Mouse (Mus musculus) cerebellum, adult 2 months (tissue): ENCODE data around the gene Usp10. TPM values are rescaled to one million over a fixed set of nuclear protein-coding genes. Genes with fewer than 3 reads are reported as not detected.
A peak's percentile ranks its signal among the peaks of the same experiment; 100 is the strongest.

Experiments
- DNase-seq, 2 experiments: peaks; one replicate each; pipeline ENCODE4 v3.0.0; 2021
- H3K27ac ChIP-seq: fragments of 200-500 bp; 2 replicates; pipeline ENCODE4 v1.5.1; 2012; ENCODE audit warnings: low read length, control low read depth, inconsistent platforms; ENCODE audit not compliant: insufficient read depth
- H3K27me3 ChIP-seq: fragments of 200-500 bp; 2 replicates; pipeline ENCODE4 v1.6.1; 2012; ENCODE audit warnings: inconsistent platforms, mild to moderate bottlenecking, low read length, moderate library complexity; ENCODE audit not compliant: control insufficient read depth, insufficient read depth
- H3K4me1 ChIP-seq: fragments of 200-500 bp; 2 replicates; pipeline ENCODE4 v1.6.1; 2011; ENCODE audit warnings: low read length; ENCODE audit not compliant: control insufficient read depth, insufficient read depth
- H3K4me3 ChIP-seq: fragments of 200-500 bp; replicated peaks from 2 replicates; pipeline ENCODE3; 2011; ENCODE audit warnings: mild to moderate bottlenecking, low read depth, low read length, control low read depth; ENCODE audit not compliant: insufficient read depth
- CTCF ChIP-seq: fragments of 200-500 bp; IDR thresholded peaks from 2 replicates; pipeline ENCODE4 v1.5.1; 2011; ENCODE audit warnings: low read depth, mild to moderate bottlenecking, control low read depth, low read length, moderate library complexity, borderline replicate concordance; ENCODE audit not compliant: insufficient read depth
- POLR2A ChIP-seq: fragments of 200-500 bp; IDR thresholded peaks from 2 replicates; pipeline ENCODE4 v1.6.1; 2011; ENCODE audit warnings: low read length, control low read depth, borderline replicate concordance; ENCODE audit not compliant: insufficient read depth
- WGBS: fragments of 180-500 bp; shearing (Covaris S2); methylation state at CpG from one replicate; pipeline ENCODE4 v1.1.7; 2018; 5-methylcytosine and 5-hydroxymethylcytosine counted together
- polyA plus RNA-seq: library from polyadenylated mRNA; depleted of rRNA; stranded (reverse); fragments of >200 nt; gene quantifications from 2 replicates; pipeline ENCODE4 v1.2.3, GENCODE M21; 2012

The Usp10 gene
- polyA plus RNA-seq, 1 experiment = 110 TPM

DNA sequence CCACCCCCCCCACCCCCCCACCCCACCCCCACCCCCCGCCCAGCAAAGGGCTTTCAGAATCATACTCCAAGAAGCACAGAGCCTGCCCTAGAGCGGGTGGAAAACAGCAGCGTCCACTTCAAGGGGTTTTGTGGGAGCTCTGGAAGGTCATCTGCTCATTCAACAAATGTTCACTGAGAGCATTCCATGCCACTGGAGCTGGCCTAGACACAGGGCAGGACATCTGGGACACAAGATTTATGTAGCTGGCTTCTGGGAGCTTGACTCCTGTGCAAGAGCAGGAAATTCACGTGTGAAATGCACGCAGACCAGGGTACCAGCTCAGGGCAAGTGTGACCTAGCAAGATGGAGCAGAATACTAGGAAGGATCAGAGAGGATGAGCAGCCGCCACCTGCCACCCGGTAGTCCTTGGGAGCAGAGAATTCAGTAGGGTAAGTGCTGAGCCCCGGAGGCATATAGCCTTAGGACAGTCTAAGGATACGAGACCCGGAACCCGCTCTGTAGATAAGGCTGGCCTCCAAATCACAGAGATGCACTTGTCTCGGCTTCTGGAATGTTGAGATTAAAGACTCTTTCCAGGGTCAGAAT is 5.7 kb upstream of the Usp10 start:
- DNase-seq = no peak
- Histone ChIP-seq H3K27ac (no peak overlapping the region), H3K4me3 (no peak overlapping the region), H3K27me3 (no peaks in the 10 kb centered on the region), H3K4me1 (no peaks in the 10 kb centered on the region)
- no peak for TF ChIP-seq POLR2A
- no peak for TF ChIP-seq CTCF
- 72% methylated on average over 12 of the region's 12 CpGs for WGBS

DNA sequence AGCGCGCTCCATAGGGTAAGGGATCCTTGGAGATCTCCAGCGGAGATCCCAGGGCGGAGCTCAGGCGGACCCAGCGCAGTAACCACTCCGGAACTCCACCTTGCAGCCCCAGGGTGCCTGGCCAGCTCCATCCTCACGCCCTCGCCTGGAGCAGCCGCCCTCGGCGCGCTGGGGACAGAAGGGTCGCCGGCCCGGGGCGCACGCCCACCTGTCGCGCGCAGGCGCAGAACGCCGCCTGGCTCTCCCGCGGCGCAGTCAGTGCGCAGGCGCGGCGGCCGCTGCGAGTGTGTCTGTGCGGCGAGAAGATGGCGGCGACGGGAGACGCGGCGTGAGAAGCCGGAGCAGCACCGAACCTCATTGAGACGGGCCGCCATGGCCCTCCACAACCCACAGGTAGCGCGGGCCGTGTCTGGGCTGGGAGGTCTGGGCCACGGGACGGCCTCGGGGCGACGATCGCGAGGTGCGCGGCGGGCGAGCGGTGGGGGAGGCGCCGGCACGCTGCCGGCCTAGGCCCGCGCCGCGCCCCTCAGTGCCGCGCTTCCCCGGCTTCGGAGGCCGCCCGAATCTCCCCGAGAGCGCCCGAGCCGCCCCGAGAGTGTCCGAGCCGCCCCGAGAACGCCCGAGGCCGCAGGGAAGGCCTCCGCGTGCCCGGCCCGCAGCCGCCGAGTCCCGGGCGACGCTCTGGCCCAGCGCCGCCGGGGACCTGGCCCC is 542 bp downstream of the Usp10 start, which contains the start of gene Gm20388:
Gene Gm20388, plus strand, starts transcription at position 295 of the 711 bp plus-strand sequence.
- TF ChIP-seq POLR2A (peak; percentile 82), CTCF (no peak)
- Histone ChIP-seq H3K27ac (peak within 1 kb of the TSS; percentile 95), H3K4me1 (peaks cover 4% of the 10 kb centered on the region), H3K27me3 (no peaks in the 10 kb centered on the region), H3K4me3 (peak within 1 kb of the TSS; percentile 88)
- peak; percentile 92 to 98 for DNase-seq
- WGBS = under 1% methylated on average over 90 of the region's 97 CpGs

DNA sequence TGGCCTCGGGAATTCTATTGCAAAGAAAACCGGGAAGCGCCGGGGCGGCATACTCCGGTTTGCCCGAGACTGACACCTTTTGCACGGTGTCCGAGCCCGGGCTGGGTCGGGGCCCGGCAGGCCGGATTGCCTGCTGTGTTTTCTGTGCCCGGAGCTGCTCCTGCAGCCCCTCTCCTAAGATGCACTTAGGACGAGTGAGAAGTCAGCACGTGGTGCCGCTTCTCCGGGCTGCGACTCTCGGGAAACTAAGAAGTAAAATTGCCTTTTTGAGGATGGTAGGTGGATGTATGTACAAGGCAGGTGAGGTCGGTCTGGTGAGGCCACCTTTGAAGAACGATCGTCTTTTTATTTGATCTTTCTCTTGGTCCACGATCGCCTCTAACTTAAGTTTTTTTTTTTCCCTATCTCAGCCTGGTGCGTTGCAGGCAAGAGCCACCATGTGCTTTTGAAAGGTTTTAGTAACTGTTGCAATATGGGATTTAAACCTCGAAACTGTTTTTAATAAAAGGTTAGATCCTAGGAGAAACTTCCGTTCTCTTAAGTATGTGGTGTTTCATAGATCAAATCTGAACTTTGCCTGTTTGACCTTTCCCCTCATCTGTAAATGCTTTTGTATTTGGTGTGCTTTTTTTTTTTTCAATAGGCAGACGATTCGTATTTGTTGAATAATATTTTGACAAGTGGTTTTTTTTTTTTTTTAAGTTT is 1.2 kb downstream of the Usp10 start:
- no peak for DNase-seq
- H3K4me3 ChIP-seq = peak overlapping the region; percentile 88
- TF ChIP-seq CTCF (no peak), POLR2A (no peak)
- peaks cover 9% of the 10 kb centered on the region for H3K4me1 ChIP-seq
- peak overlapping the region; percentile 72 for H3K27ac ChIP-seq
- no peaks in the 10 kb centered on the region for H3K27me3 ChIP-seq
- WGBS = 3% methylated on average over 30 of the region's 30 CpGs

DNA sequence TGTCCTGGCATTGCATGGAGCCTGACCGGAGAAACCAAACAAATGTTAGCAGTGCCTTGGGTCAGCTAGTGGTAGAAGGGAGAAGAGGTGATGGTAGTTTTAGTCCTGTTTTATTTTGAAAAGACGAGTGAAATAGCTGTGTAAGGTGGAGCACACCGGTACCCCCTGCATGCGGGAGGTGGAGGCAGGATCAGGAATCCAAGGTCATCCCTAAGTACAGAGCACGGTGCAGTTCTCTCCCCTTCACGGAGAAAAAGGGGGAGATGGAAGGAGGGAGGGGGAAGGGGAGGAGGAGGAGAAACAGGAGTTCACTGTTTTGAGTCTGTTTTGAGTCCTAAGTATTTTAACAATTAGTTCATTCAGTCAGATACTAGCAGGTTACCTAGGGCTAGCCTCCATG is 2.5 kb downstream of the Usp10 start:
- H3K27ac ChIP-seq = no peak overlapping the region
- TF ChIP-seq POLR2A = no peak
- no peak for TF ChIP-seq CTCF
- H3K4me1 ChIP-seq = peaks cover 12% of the 10 kb centered on the region
- no peaks in the 10 kb centered on the region for H3K27me3 ChIP-seq
- H3K4me3 ChIP-seq = no peak overlapping the region
- WGBS = 58% methylated on average over 6 of the region's 6 CpGs
- no peak for DNase-seq

DNA sequence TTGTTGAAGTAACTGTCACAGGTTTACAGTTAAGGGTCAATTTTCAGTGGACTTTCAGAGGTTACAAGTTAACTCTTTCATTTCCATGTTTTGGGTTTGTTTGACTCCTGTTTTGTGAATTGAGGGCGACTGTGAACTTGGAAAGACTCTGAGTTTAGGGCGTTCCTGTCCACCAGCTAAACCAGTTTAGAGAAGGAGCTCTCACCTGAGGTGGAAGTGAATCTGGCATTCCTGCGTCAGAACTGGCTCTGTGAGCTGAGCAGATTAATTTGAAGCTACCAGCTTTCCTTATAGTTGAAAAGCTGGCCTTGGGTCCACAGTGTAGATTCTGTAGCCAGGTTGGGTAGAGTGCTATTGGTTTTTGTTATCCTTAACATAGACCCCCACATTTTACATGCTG is 3.0 kb downstream of the Usp10 start:
- Histone ChIP-seq H3K27me3 (no peaks in the 10 kb centered on the region), H3K4me1 (peaks cover 12% of the 10 kb centered on the region), H3K27ac (no peak overlapping the region), H3K4me3 (no peak overlapping the region)
- no peak for TF ChIP-seq CTCF
- TF ChIP-seq POLR2A = no peak
- 70% methylated on average over 3 of the region's 3 CpGs for WGBS
- no peak for DNase-seq

DNA sequence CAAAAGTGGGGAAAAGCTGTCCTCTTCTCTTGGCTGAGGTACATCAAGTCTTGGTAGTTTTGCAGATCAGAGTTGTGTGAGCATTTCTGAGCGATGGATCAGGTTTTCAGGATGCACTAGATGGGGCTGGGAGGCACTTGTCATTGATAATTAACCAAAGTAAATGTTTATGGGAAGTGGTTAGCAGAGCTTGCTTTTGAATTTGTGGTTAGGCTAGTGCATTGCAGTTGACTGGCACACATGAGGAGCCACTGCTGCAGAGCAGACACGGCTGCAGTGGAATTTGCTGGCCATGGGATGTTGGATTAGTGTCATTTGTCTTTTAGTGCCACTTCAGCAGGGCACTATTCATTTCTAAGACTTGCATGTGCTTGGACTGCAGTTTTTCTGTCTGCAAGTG is 4.0 kb downstream of the Usp10 start:
- no peaks in the 10 kb centered on the region for H3K27me3 ChIP-seq
- no peak for TF ChIP-seq POLR2A
- no peak for TF ChIP-seq CTCF
- no peak for DNase-seq
- H3K4me3 ChIP-seq = no peak overlapping the region
- peaks cover 12% of the 10 kb centered on the region for H3K4me1 ChIP-seq
- no peak overlapping the region for H3K27ac ChIP-seq
- 60% methylated on average over 2 of the region's 2 CpGs for WGBS

DNA sequence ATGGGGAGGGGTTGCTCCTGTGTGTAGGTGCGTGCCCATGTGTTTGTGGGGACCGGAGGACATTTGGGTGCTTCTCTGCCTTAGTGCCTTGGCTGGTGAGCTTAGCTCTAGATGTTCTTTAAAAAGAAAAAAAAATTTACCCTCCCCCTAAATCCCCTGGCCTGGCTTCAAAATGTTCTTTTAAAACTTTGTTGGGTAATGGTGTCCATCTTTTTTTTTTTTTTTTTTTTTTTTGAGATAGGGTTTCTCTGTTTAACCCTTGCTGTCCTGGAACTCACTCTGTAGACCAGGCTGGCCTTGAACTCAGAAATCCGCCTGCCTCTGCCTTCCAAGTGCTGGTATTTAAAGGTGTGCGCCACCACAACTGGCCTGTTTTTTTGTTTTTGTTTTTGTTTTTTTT is 5.1 kb downstream of the Usp10 start:
- Histone ChIP-seq H3K4me3 (no peak overlapping the region), H3K27me3 (no peaks in the 10 kb centered on the region), H3K4me1 (peaks cover 12% of the 10 kb centered on the region), H3K27ac (no peak overlapping the region)
- TF ChIP-seq POLR2A (no peak), CTCF (no peak)
- DNase-seq = no peak
- WGBS = 92% methylated on average over 4 of the region's 4 CpGs
